Comparison of ENCODE assay signal across 31 mouse cellular contexts in genomic region chr2:152459241-152459640, GRCm38 (mm10). TPM values are rescaled to one million over a fixed set of nuclear protein-coding genes. Genes with fewer than 3 reads are reported as not detected.
"Had no signal": no experiment of that assay in that cellular context is flagged by ENCODE, and none has a peak within 500 bp of the region (broad histone marks: within the 10 kb centered on the region; RNA-seq: fewer than 3 reads in every experiment).

No protein-coding gene starts in this region.

- H3K4me3 ChIP-seq: kidney, embryonic 15.5 days; left cerebral cortex, adult 2 months; liver, embryonic 13.5 days; neural tube, embryonic 13.5 days; stomach, embryonic 15.5 days had no signal

- DNase-seq: kidney, adult 8-10 months; kidney, postnatal 10 days; kidney, postnatal 36 days; layer of hippocampus, postnatal 36 days; liver, embryonic 13.5 days; lung, adult 2 months; lung, postnatal 14 days; lung, postnatal 4 days; midbrain, embryonic 14.5 days; right cerebral cortex, postnatal 25 days; spleen, adult 18-20 months; thymus, postnatal 36 days had no signal

- H3K27ac ChIP-seq: kidney, embryonic 15.5 days; left cerebral cortex, adult 2 months; liver, embryonic 13.5 days; neural tube, embryonic 13.5 days; stomach, embryonic 15.5 days had no signal

- H3K9me3 ChIP-seq: kidney, embryonic 15.5 days; liver, embryonic 13.5 days; neural tube, embryonic 13.5 days; stomach, embryonic 15.5 days had no signal

- H3K9ac ChIP-seq: kidney, embryonic 15.5 days; liver, embryonic 13.5 days; neural tube, embryonic 13.5 days; stomach, embryonic 15.5 days had no signal

- H3K4me1 ChIP-seq: kidney, embryonic 15.5 days; liver, embryonic 13.5 days; neural tube, embryonic 13.5 days; stomach, embryonic 15.5 days had no signal

- H3K4me2 ChIP-seq: kidney, embryonic 15.5 days; liver, embryonic 13.5 days; midbrain, embryonic 11.5 days; neural tube, embryonic 13.5 days; stomach, embryonic 15.5 days had no signal

- H3K27me3 ChIP-seq: kidney, embryonic 15.5 days; neural tube, embryonic 13.5 days; stomach, embryonic 15.5 days had no signal

- H3K36me3 ChIP-seq: kidney, embryonic 15.5 days; liver, embryonic 13.5 days; neural tube, embryonic 13.5 days; stomach, embryonic 15.5 days had no signal

RNA-seq across cellular contexts. Expression of gene Defb23, which starts 5.2 kb away (rescaled TPM):
- total RNA-seq: layer of hippocampus, adult 8-10 months; layer of hippocampus, postnatal 10 days; layer of hippocampus, postnatal 36 days; left cerebral cortex, adult 2 months; left cerebral cortex, postnatal 10 days; left cerebral cortex, postnatal 36 days; liver, adult 2 months; megakaryocyte progenitor cell, adult 5-6 weeks; megakaryocyte-erythroid progenitor cell, adult 5-6 weeks; midbrain, postnatal 0 days; neutrophil, adult 5-6 weeks had no signal
- polyA plus RNA-seq: limb, embryonic 11.5 days; limb, embryonic 14.5 days; liver, adult 2 months; liver, embryonic 13.5 days; liver, embryonic 16.5 days; lung, adult 2 months; lung, embryonic 16.5 days; midbrain, embryonic 11.5 days; midbrain, embryonic 14.5 days; midbrain, postnatal 0 days; neural tube, embryonic 13.5 days; stomach, embryonic 15.5 days; urinary bladder, adult 2 months had no signal

RNA-seq across cellular contexts. Expression of gene Defb20, which starts 17.6 kb away (rescaled TPM):
- total RNA-seq: layer of hippocampus, postnatal 10 days; layer of hippocampus, postnatal 36 days; left cerebral cortex, adult 2 months; left cerebral cortex, postnatal 10 days; left cerebral cortex, postnatal 36 days; liver, adult 2 months; megakaryocyte progenitor cell, adult 5-6 weeks; megakaryocyte-erythroid progenitor cell, adult 5-6 weeks; midbrain, postnatal 0 days; neutrophil, adult 5-6 weeks had no signal
- polyA plus RNA-seq: kidney, embryonic 15.5 days; limb, embryonic 11.5 days; limb, embryonic 14.5 days; liver, adult 2 months; liver, embryonic 13.5 days; liver, embryonic 16.5 days; lung, adult 2 months; lung, embryonic 16.5 days; midbrain, embryonic 11.5 days; midbrain, embryonic 14.5 days; midbrain, postnatal 0 days; neural tube, embryonic 13.5 days; stomach, embryonic 15.5 days; urinary bladder, adult 2 months had no signal

RNA-seq across cellular contexts. Expression of gene Defb22, which starts 30.7 kb away (rescaled TPM):
- total RNA-seq: layer of hippocampus, adult 8-10 months; layer of hippocampus, postnatal 10 days; layer of hippocampus, postnatal 36 days; left cerebral cortex, adult 2 months; left cerebral cortex, postnatal 10 days; left cerebral cortex, postnatal 36 days; liver, adult 2 months; megakaryocyte progenitor cell, adult 5-6 weeks; megakaryocyte-erythroid progenitor cell, adult 5-6 weeks; midbrain, postnatal 0 days; neutrophil, adult 5-6 weeks had no signal
- polyA plus RNA-seq: kidney, embryonic 15.5 days; limb, embryonic 11.5 days; limb, embryonic 14.5 days; liver, adult 2 months; liver, embryonic 13.5 days; liver, embryonic 16.5 days; lung, adult 2 months; lung, embryonic 16.5 days; midbrain, embryonic 11.5 days; midbrain, embryonic 14.5 days; midbrain, postnatal 0 days; neural tube, embryonic 13.5 days; stomach, embryonic 15.5 days; urinary bladder, adult 2 months had no signal

RNA-seq across cellular contexts. Expression of gene 6820408C15Rik, which starts 43.9 kb away (rescaled TPM):
- total RNA-seq: liver, adult 2 months; megakaryocyte-erythroid progenitor cell, adult 5-6 weeks; neutrophil, adult 5-6 weeks had no signal
- polyA plus RNA-seq: liver, adult 2 months had no signal
